Mouse (Mus musculus): Measurements from ENCODE around the gene Zfp334. TPM values are rescaled to one million over a fixed set of nuclear protein-coding genes. Genes with fewer than 3 reads are reported as not detected.
A peak's percentile ranks its signal among the peaks of the same experiment; 100 is the strongest.

Zfp334 gene
- polyA plus RNA-seq, 1 experiment from 2014 or later = 22.0 TPM

GRCm38 (mm10) chr2:165360861-165361260 is 27.2 kb downstream of the Zfp334 start:
- 0% methylated on average over 1 of the region's 1 CpGs for WGBS
- peak; percentile 92 for DNase-seq (ENCODE audit: low spot score)
- Histone ChIP-seq H3K9ac (replicated peaks; ENCODE audit: low read length) (no peak overlapping the region), H3K27ac (replicated peaks; ENCODE audit: low read depth, low read length) (no peak overlapping the region), H3K27me3 (ENCODE audit: control insufficient read depth, insufficient read depth, low read length) (peaks cover 2% of the 10 kb centered on the region; the same call in 1 of the 2 replicates), H3K4me2 (ENCODE audit: low read depth, low read length) (no peak overlapping the region), H3K4me3 (ENCODE audit: low read depth, low read length) (no peak overlapping the region), H3K9me3 (replicated peaks; ENCODE audit: control insufficient read depth, low read length) (no peaks in the 10 kb centered on the region), H3K36me3 (replicated peaks; ENCODE audit: control insufficient read depth, insufficient read depth, low read depth, low read length) (no peaks in the 10 kb centered on the region), H3K4me1 (ENCODE audit: control insufficient read depth, insufficient read depth, low read length) (no peaks in the 10 kb centered on the region)
- ATAC-seq (replicated peaks; ENCODE audit: insufficient number of reproducible peaks, low FRiP score, low TSS enrichment, low read depth) = no peak; the same call in 1 of the 2 replicates

- no peak overlapping the region for H3K4me2 ChIP-seq (ENCODE audit: low read depth, low read length)
- peaks cover 7% of the 10 kb centered on the region for H3K9me3 ChIP-seq (replicated peaks; ENCODE audit: control insufficient read depth, low read length)
- no peaks in the 10 kb centered on the region for H3K36me3 ChIP-seq (replicated peaks; ENCODE audit: control insufficient read depth, insufficient read depth, low read depth, low read length)
- H3K9ac ChIP-seq (replicated peaks; ENCODE audit: low read length) = no peak overlapping the region
- H3K27ac ChIP-seq (replicated peaks; ENCODE audit: low read depth, low read length) = no peak overlapping the region
- no peak overlapping the region for H3K4me3 ChIP-seq (ENCODE audit: low read depth, low read length)
- ATAC-seq (replicated peaks; ENCODE audit: insufficient number of reproducible peaks, low FRiP score, low TSS enrichment, low read depth) (no peak), DNase-seq (ENCODE audit: low spot score) (no peak)
- no peaks in the 10 kb centered on the region for H3K27me3 ChIP-seq (ENCODE audit: control insufficient read depth, insufficient read depth, low read length)
- H3K4me1 ChIP-seq (ENCODE audit: control insufficient read depth, insufficient read depth, low read length) = no peaks in the 10 kb centered on the region
- 90% methylated on average over 20 of the region's 20 CpGs for WGBS
Observed at GRCm38 (mm10) chr2:165351828-165352513, 36.1 kb downstream of the Zfp334 start.

GRCm38 (mm10) chr2:165349466-165349865 is 38.6 kb downstream of the Zfp334 start:
- DNase-seq (ENCODE audit: low spot score) = peak; percentile 69
- Histone ChIP-seq H3K9me3 (replicated peaks; ENCODE audit: control insufficient read depth, low read length) (peaks cover 7% of the 10 kb centered on the region), H3K4me3 (ENCODE audit: low read depth, low read length) (no peak overlapping the region), H3K4me1 (ENCODE audit: control insufficient read depth, insufficient read depth, low read length) (no peaks in the 10 kb centered on the region), H3K9ac (replicated peaks; ENCODE audit: low read length) (no peak overlapping the region), H3K27me3 (ENCODE audit: control insufficient read depth, insufficient read depth, low read length) (no peaks in the 10 kb centered on the region), H3K4me2 (ENCODE audit: low read depth, low read length) (no peak overlapping the region), H3K27ac (replicated peaks; ENCODE audit: low read depth, low read length) (no peak overlapping the region), H3K36me3 (replicated peaks; ENCODE audit: control insufficient read depth, insufficient read depth, low read depth, low read length) (no peaks in the 10 kb centered on the region)
- no peak for ATAC-seq (replicated peaks; ENCODE audit: insufficient number of reproducible peaks, low FRiP score, low TSS enrichment, low read depth)
- WGBS = 22% methylated on average over 8 of the region's 8 CpGs

GRCm38 (mm10) chr2:165346180-165346579 is 41.9 kb downstream of the Zfp334 start:
- Histone ChIP-seq H3K4me2 (ENCODE audit: low read depth, low read length) (no peak overlapping the region), H3K9ac (replicated peaks; ENCODE audit: low read length) (no peak overlapping the region), H3K27me3 (ENCODE audit: control insufficient read depth, insufficient read depth, low read length) (no peaks in the 10 kb centered on the region), H3K4me3 (ENCODE audit: low read depth, low read length) (no peak overlapping the region), H3K36me3 (replicated peaks; ENCODE audit: control insufficient read depth, insufficient read depth, low read depth, low read length) (no peaks in the 10 kb centered on the region), H3K4me1 (ENCODE audit: control insufficient read depth, insufficient read depth, low read length) (no peaks in the 10 kb centered on the region), H3K9me3 (replicated peaks; ENCODE audit: control insufficient read depth, low read length) (no peaks in the 10 kb centered on the region), H3K27ac (replicated peaks; ENCODE audit: low read depth, low read length) (no peak overlapping the region)
- 90% methylated on average over 5 of the region's 5 CpGs for WGBS
- DNase-seq (ENCODE audit: low spot score) = no peak
- ATAC-seq (replicated peaks; ENCODE audit: insufficient number of reproducible peaks, low FRiP score, low TSS enrichment, low read depth) = no peak

GRCm38 (mm10) chr2:165337191-165337590 is 50.9 kb downstream of the Zfp334 start:
- WGBS = 26% methylated on average over 3 of the region's 3 CpGs
- Histone ChIP-seq H3K27me3 (ENCODE audit: control insufficient read depth, insufficient read depth, low read length) (no peaks in the 10 kb centered on the region), H3K9me3 (replicated peaks; ENCODE audit: control insufficient read depth, low read length) (no peaks in the 10 kb centered on the region), H3K4me3 (ENCODE audit: low read depth, low read length) (no peak overlapping the region), H3K36me3 (replicated peaks; ENCODE audit: control insufficient read depth, insufficient read depth, low read depth, low read length) (no peaks in the 10 kb centered on the region), H3K9ac (replicated peaks; ENCODE audit: low read length) (no peak overlapping the region), H3K27ac (replicated peaks; ENCODE audit: low read depth, low read length) (no peak overlapping the region), H3K4me2 (ENCODE audit: low read depth, low read length) (no peak overlapping the region), H3K4me1 (ENCODE audit: control insufficient read depth, insufficient read depth, low read length) (no peaks in the 10 kb centered on the region)
- ATAC-seq (replicated peaks; ENCODE audit: insufficient number of reproducible peaks, low FRiP score, low TSS enrichment, low read depth) (no peak), DNase-seq (ENCODE audit: low spot score) (peak; percentile 59)

GRCm38 (mm10) chr2:165332610-165333210 is 55.3 kb downstream of the Zfp334 start:
- 53% methylated on average over 14 of the region's 14 CpGs for WGBS
- Histone ChIP-seq H3K9me3 (replicated peaks; ENCODE audit: control insufficient read depth, low read length) (no peaks in the 10 kb centered on the region), H3K36me3 (replicated peaks; ENCODE audit: control insufficient read depth, insufficient read depth, low read depth, low read length) (no peaks in the 10 kb centered on the region), H3K4me1 (ENCODE audit: control insufficient read depth, insufficient read depth, low read length) (no peaks in the 10 kb centered on the region), H3K9ac (replicated peaks; ENCODE audit: low read length) (no peak overlapping the region), H3K27me3 (ENCODE audit: control insufficient read depth, insufficient read depth, low read length) (no peaks in the 10 kb centered on the region), H3K4me2 (ENCODE audit: low read depth, low read length) (no peak overlapping the region), H3K27ac (replicated peaks; ENCODE audit: low read depth, low read length) (no peak overlapping the region), H3K4me3 (ENCODE audit: low read depth, low read length) (no peak overlapping the region)
- ATAC-seq (replicated peaks; ENCODE audit: insufficient number of reproducible peaks, low FRiP score, low TSS enrichment, low read depth) (no peak), DNase-seq (ENCODE audit: low spot score) (no peak)

- Histone ChIP-seq H3K36me3 (replicated peaks; ENCODE audit: control insufficient read depth, insufficient read depth, low read depth, low read length) (no peaks in the 10 kb centered on the region), H3K27ac (replicated peaks; ENCODE audit: low read depth, low read length) (no peak overlapping the region), H3K27me3 (ENCODE audit: control insufficient read depth, insufficient read depth, low read length) (no peaks in the 10 kb centered on the region), H3K4me3 (ENCODE audit: low read depth, low read length) (no peak overlapping the region), H3K4me2 (ENCODE audit: low read depth, low read length) (no peak overlapping the region), H3K4me1 (ENCODE audit: control insufficient read depth, insufficient read depth, low read length) (no peaks in the 10 kb centered on the region; the same call in 1 of the 2 replicates), H3K9ac (replicated peaks; ENCODE audit: low read length) (no peak overlapping the region), H3K9me3 (replicated peaks; ENCODE audit: control insufficient read depth, low read length) (no peaks in the 10 kb centered on the region)
- 38% methylated on average over 3 of the region's 3 CpGs for WGBS
- ATAC-seq (replicated peaks; ENCODE audit: insufficient number of reproducible peaks, low FRiP score, low TSS enrichment, low read depth) = no peak
- DNase-seq (ENCODE audit: low spot score) = no peak
Observed at GRCm38 (mm10) chr2:165329703-165330102, 58.4 kb downstream of the Zfp334 start.

- Histone ChIP-seq H3K4me1 (ENCODE audit: control insufficient read depth, insufficient read depth, low read length) (peaks cover 4% of the 10 kb centered on the region), H3K9me3 (replicated peaks; ENCODE audit: control insufficient read depth, low read length) (no peaks in the 10 kb centered on the region), H3K27me3 (ENCODE audit: control insufficient read depth, insufficient read depth, low read length) (no peaks in the 10 kb centered on the region), H3K36me3 (replicated peaks; ENCODE audit: control insufficient read depth, insufficient read depth, low read depth, low read length) (no peaks in the 10 kb centered on the region), H3K4me2 (ENCODE audit: low read depth, low read length) (no peak overlapping the region), H3K27ac (replicated peaks; ENCODE audit: low read depth, low read length) (no peak overlapping the region), H3K4me3 (ENCODE audit: low read depth, low read length) (no peak overlapping the region), H3K9ac (replicated peaks; ENCODE audit: low read length) (no peak overlapping the region)
- DNase-seq (ENCODE audit: low spot score) (no peak), ATAC-seq (replicated peaks; ENCODE audit: insufficient number of reproducible peaks, low FRiP score, low TSS enrichment, low read depth) (no peak)
- WGBS = 85% methylated on average over 5 of the region's 5 CpGs
Observed at GRCm38 (mm10) chr2:165328746-165329145, 59.3 kb downstream of the Zfp334 start.

Data from embryonic facial prominence, embryonic 11.5 days (tissue).